Mouse (Mus musculus) CH12F3 (cell line): ENCODE measurements around the gene Uqcr11.

Experiments
- in situ Hi-C: fragments of 300-500 bp; cut with MboI; formaldehyde crosslinking; loops from 2 replicates; pipeline ENCODE4 v1.14.3; 2020; ENCODE audit warnings: low sequenced_read_pairs

Gene Uqcr11

GRCm38 (mm10) chr10:80406684-80407501, at the start of gene Uqcr11:
Uqcr11 (minus strand) TSS chr10:80406830.
- in situ Hi-C loops = no loop called here

GRCm38 (mm10) chr10:80455697-80456096, 49.1 kb upstream of the Uqcr11 start:
- in situ Hi-C loops = no loop called here

- in situ Hi-C loops = no loop called here
These were observed 48.2 kb upstream of the Uqcr11 start for GRCm38 (mm10) chr10:80454781-80455180.

GRCm38 (mm10) chr10:80453601-80454000, 47.0 kb upstream of the Uqcr11 start:
- in situ Hi-C loops = no loop called here

GRCm38 (mm10) chr10:80450599-80450998, 44.0 kb upstream of the Uqcr11 start:
- in situ Hi-C loops = no loop called here

GRCm38 (mm10) chr10:80445898-80446601, 39.4 kb upstream of the Uqcr11 start:
- in situ Hi-C loops = loop anchor here (5.0 kb wide), 2 partner anchors 61 to 106 kb away; no protein-coding TSS in a partner anchor

- in situ Hi-C loops = loop anchor here (5.0 kb wide), 2 partner anchors 62 to 107 kb away; no protein-coding TSS in a partner anchor
These were observed 38.4 kb upstream of the Uqcr11 start for GRCm38 (mm10) chr10:80445052-80445451.

GRCm38 (mm10) chr10:80444339-80445045, 37.9 kb upstream of the Uqcr11 start:
- in situ Hi-C loops = loop anchor here (5.0 kb wide), 2 partner anchors 63 to 108 kb away; no protein-coding TSS in a partner anchor

- in situ Hi-C loops = no loop called here
These were observed 37.1 kb upstream of the Uqcr11 start for GRCm38 (mm10) chr10:80443575-80444278.

- in situ Hi-C loops = no loop called here
These were observed 36.4 kb upstream of the Uqcr11 start for GRCm38 (mm10) chr10:80442989-80443388.

- in situ Hi-C loops = no loop called here
These were observed 35.0 kb upstream of the Uqcr11 start for GRCm38 (mm10) chr10:80441598-80441997.

GRCm38 (mm10) chr10:80440031-80440430, 33.4 kb upstream of the Uqcr11 start:
- in situ Hi-C loops = no loop called here

- in situ Hi-C loops = no loop called here
These were observed 31.3 kb upstream of the Uqcr11 start for GRCm38 (mm10) chr10:80437973-80438372.

GRCm38 (mm10) chr10:80436276-80436675, 29.6 kb upstream of the Uqcr11 start:
- in situ Hi-C loops = no loop called here

GRCm38 (mm10) chr10:80435764-80436163, 29.1 kb upstream of the Uqcr11 start:
- in situ Hi-C loops = no loop called here

- in situ Hi-C loops = no loop called here
These were observed 28.2 kb upstream of the Uqcr11 start for GRCm38 (mm10) chr10:80434823-80435222.

GRCm38 (mm10) chr10:80434233-80434592, 27.6 kb upstream of the Uqcr11 start:
- in situ Hi-C loops = no loop called here

GRCm38 (mm10) chr10:80433513-80434232, 27.0 kb upstream of the Uqcr11 start, which contains the start of gene Tcf3:
Tcf3 (minus strand) TSS chr10:80433647.
- in situ Hi-C loops = no loop called here

- in situ Hi-C loops = no loop called here
These were observed 26.4 kb upstream of the Uqcr11 start for GRCm38 (mm10) chr10:80432936-80433512.

- in situ Hi-C loops = no loop called here
These were observed 25.8 kb upstream of the Uqcr11 start for GRCm38 (mm10) chr10:80432387-80432785.
